9 mouse cellular contexts compared by ENCODE assay signal in the genomic region with DNA sequence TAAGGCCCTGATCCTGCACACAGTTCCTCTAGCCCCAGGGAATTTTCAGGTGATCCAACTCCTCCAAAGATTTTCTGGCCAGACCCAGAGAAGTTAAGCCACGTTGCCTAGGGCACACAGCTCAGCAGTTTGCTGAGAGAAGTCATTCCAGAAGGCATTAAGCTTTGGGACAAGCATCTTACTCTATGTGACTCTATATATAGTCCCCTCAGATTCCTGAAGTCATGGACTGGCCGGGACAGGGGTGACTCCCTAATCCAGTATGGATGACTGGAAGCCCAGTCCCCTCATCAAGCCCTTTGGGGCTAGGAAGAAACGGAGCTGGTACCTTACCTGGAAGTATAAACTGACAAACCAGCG. TPM values are rescaled to one million over a fixed set of nuclear protein-coding genes. Genes with fewer than 3 reads are reported as not detected.
DNase-seq lines count a peak whose midpoint lies in the region; ATAC-seq and TF ChIP-seq lines count a peak whose summit lies in the region.
"Had no signal": no experiment of that assay in that cellular context is flagged by ENCODE, and none has a peak within 500 bp of the region (broad histone marks: within the 10 kb centered on the region; RNA-seq: fewer than 3 reads in every experiment).

No protein-coding gene starts in this region.

- peaks cover 16% of the 10 kb centered on the region for H3K4me1 ChIP-seq in heart, embryonic 15.5 days (replicated peaks)
- peaks cover 33% of the 10 kb centered on the region for H3K4me1 ChIP-seq in G1E (ENCODE audit: insufficient read depth, low read depth, low read length)
- H3K4me1 ChIP-seq in forebrain, embryonic 16.5 days (replicated peaks; ENCODE audit: control insufficient read depth, insufficient read depth, low read length) = peaks cover 15% of the 10 kb centered on the region
- peaks cover 13% of the 10 kb centered on the region for H3K4me1 ChIP-seq in liver, postnatal 0 days (ENCODE audit: insufficient read depth)

- intact Hi-C loops in heart, postnatal 10 days (cut with DNase I) = no loop called here

- no peak for TF ChIP-seq EP300 in liver, postnatal 0 days (IDR thresholded peaks at IDR 0.05; ENCODE audit: low read depth)

- peak overlapping the region; percentile 94 for H3K27ac ChIP-seq in heart, embryonic 15.5 days
- peak overlapping the region; percentile 82; the same call in 1 of the 2 replicates for H3K27ac ChIP-seq in forebrain, embryonic 16.5 days (ENCODE audit: low read length)
- no peak overlapping the region for H3K27ac ChIP-seq in liver, postnatal 0 days (ENCODE audit: low read depth)

- H3K36me3 ChIP-seq in heart, embryonic 15.5 days = peaks cover 40% of the 10 kb centered on the region
- peaks cover 46% of the 10 kb centered on the region for H3K36me3 ChIP-seq in G1E (replicated peaks)
- peaks cover 32% of the 10 kb centered on the region for H3K36me3 ChIP-seq in forebrain, embryonic 16.5 days (ENCODE audit: control insufficient read depth, insufficient read depth)
- H3K36me3 ChIP-seq in liver, postnatal 0 days (replicated peaks; ENCODE audit: insufficient read depth, low read length) = peaks cover 18% of the 10 kb centered on the region

- no peak for DNase-seq in heart, postnatal 10 days
- DNase-seq in G1E (ENCODE audit: low spot score) = no peak
- no peak for DNase-seq in liver, postnatal 0 days
- no peak for DNase-seq in B cell, adult 2 months
- no peak for DNase-seq in frontal cortex, postnatal 25 days (ENCODE audit: low spot score in 2 of 2)

- peak overlapping the region; percentile 92 for H3K4me3 ChIP-seq in heart, embryonic 15.5 days
- peak overlapping the region; percentile 85 for H3K4me3 ChIP-seq in G1E (ENCODE audit: low read depth, low read length)
- peak overlapping the region; percentile 87 for H3K4me3 ChIP-seq in forebrain, embryonic 16.5 days (replicated peaks; ENCODE audit: low read length)
- peak overlapping the region; percentile 56 for H3K4me3 ChIP-seq in liver, postnatal 0 days (ENCODE audit: low read depth, low read length)

- ATAC-seq in heart, embryonic 15.5 days (replicated peaks; ENCODE audit: insufficient number of reproducible peaks, insufficient read depth, low FRiP score, low read depth) = 0 out of 2 replicates have a peak, but pooled peaks have one; percentile 16
- ATAC-seq in G1E (ENCODE audit: extremely low read depth, insufficient number of reproducible peaks, low FRiP score, poor library complexity, severe bottlenecking) = no peak
- ATAC-seq in forebrain, embryonic 16.5 days = peak; percentile 7
- ATAC-seq in liver, postnatal 0 days = peak; percentile 0; the same call in 1 of the 2 replicates
- ATAC-seq in monocyte, adult 5-6 weeks (replicated peaks; ENCODE audit: insufficient number of reproducible peaks, low FRiP score, low TSS enrichment, poor library complexity, severe bottlenecking) = no peak

- H3K9ac ChIP-seq in heart, embryonic 15.5 days = peak overlapping the region; percentile 97
- H3K9ac ChIP-seq in forebrain, embryonic 16.5 days (replicated peaks; ENCODE audit: low read depth, low read length) = peak overlapping the region; percentile 97
- peak overlapping the region; percentile 65 for H3K9ac ChIP-seq in liver, postnatal 0 days (replicated peaks)

- no peaks in the 10 kb centered on the region for H3K27me3 ChIP-seq in heart, embryonic 15.5 days
- no peaks in the 10 kb centered on the region for H3K27me3 ChIP-seq in G1E (ENCODE audit: insufficient read depth, low read length)
- H3K27me3 ChIP-seq in forebrain, embryonic 16.5 days (replicated peaks; ENCODE audit: control insufficient read depth, insufficient read depth, low read length) = no peaks in the 10 kb centered on the region
- H3K27me3 ChIP-seq in liver, postnatal 0 days (ENCODE audit: insufficient read depth, low read length) = no peaks in the 10 kb centered on the region

- 10% methylated on average over 4 of the region's 4 CpGs for WGBS in heart, embryonic 15.5 days
- WGBS in forebrain, embryonic 16.5 days = 18% methylated on average over 4 of the region's 4 CpGs
- WGBS in liver, postnatal 0 days (ENCODE audit: insufficient replicate concordance) = 31% methylated on average over 4 of the region's 4 CpGs

- no peak for TF ChIP-seq CTCF in G1E (IDR thresholded peaks at IDR 0.05; ENCODE audit: low read depth, low read length)
- no peak for TF ChIP-seq CTCF in liver, postnatal 0 days (IDR thresholded peaks at IDR 0.05; ENCODE audit: low read depth)

- H3K4me2 ChIP-seq in heart, embryonic 15.5 days = peak overlapping the region; percentile 82
- H3K4me2 ChIP-seq in forebrain, embryonic 16.5 days (ENCODE audit: low read length) = peak overlapping the region; percentile 86
- peak overlapping the region; percentile 73 for H3K4me2 ChIP-seq in liver, postnatal 0 days (ENCODE audit: low read depth, low read length)

- H3K9me3 ChIP-seq in heart, embryonic 15.5 days (replicated peaks) = no peaks in the 10 kb centered on the region
- H3K9me3 ChIP-seq in G1E (replicated peaks) = peaks cover 5% of the 10 kb centered on the region
- H3K9me3 ChIP-seq in forebrain, embryonic 16.5 days (ENCODE audit: control insufficient read depth, low read length) = no peaks in the 10 kb centered on the region
- no peaks in the 10 kb centered on the region for H3K9me3 ChIP-seq in liver, postnatal 0 days (ENCODE audit: low read length)

RNA-seq across cellular contexts. Expression of gene Lurap1, which starts 0.3 kb away (rescaled TPM):
- 2.0 and 2.2 TPM in 2 replicates for polyA plus RNA-seq in heart, embryonic 15.5 days (2015; fragmentation: Nextera tagmentation; extraction: Ambion mirVana)
- total RNA-seq in heart, postnatal 10 days (2021) = 1 to 10 TPM; 4.6 to 5.1 TPM
- total RNA-seq in G1E (2014; fragmentation: Nextera tagmentation) = 0.10 and 0.15 TPM in 2 replicates
- 0.33 and 0.41 TPM in 2 replicates for total RNA-seq in G1E (2017)
- polyA plus RNA-seq in G1E (2012) = 0.01 TPM in 1 of 2 replicates, not detected in the other
- polyA plus RNA-seq in forebrain, embryonic 16.5 days (2015; fragmentation: Nextera tagmentation; extraction: Ambion mirVana) = 2.6 and 2.7 TPM in 2 replicates
- 0.24 and 0.27 TPM in 2 replicates for polyA plus RNA-seq in liver, postnatal 0 days (2015; fragmentation: Nextera tagmentation; extraction: Ambion mirVana)
- 0.19 TPM in 1 of 3 replicates, not detected in the others for total RNA-seq in monocyte, adult 5-6 weeks (2017)

RNA-seq across cellular contexts. Expression of gene Tspan1, which starts 16.6 kb away (rescaled TPM):
- 0.94 and 2.3 TPM in 2 replicates for polyA plus RNA-seq in heart, embryonic 15.5 days (2015; fragmentation: Nextera tagmentation; extraction: Ambion mirVana)
- under 1 TPM in 1 of 2 experiments, not detected in 1; 0.14 TPM for total RNA-seq in heart, postnatal 10 days (2021)
- total RNA-seq in G1E (2014; fragmentation: Nextera tagmentation) (not detected in 2 replicates), G1E (2017) (0.05 and 0.06 TPM in 2 replicates)
- not detected in 2 replicates for polyA plus RNA-seq in G1E (2012)
- polyA plus RNA-seq in forebrain, embryonic 16.5 days (2015; fragmentation: Nextera tagmentation; extraction: Ambion mirVana) = 0.10 and 0.19 TPM in 2 replicates
- 0.08 TPM in 1 of 2 replicates, not detected in the other for polyA plus RNA-seq in liver, postnatal 0 days (2015; fragmentation: Nextera tagmentation; extraction: Ambion mirVana)
- total RNA-seq in monocyte, adult 5-6 weeks (2017) = not detected in 3 replicates
- total RNA-seq: hematopoietic stem cell, adult 5-6 weeks had no signal

RNA-seq across cellular contexts. Expression of gene 1700042G07Rik, which starts 22.3 kb away (rescaled TPM):
- polyA plus RNA-seq in heart, embryonic 15.5 days (2015; fragmentation: Nextera tagmentation; extraction: Ambion mirVana) = not detected in 2 replicates
- not detected for total RNA-seq in heart, postnatal 10 days (2021)
- total RNA-seq in G1E (2014; fragmentation: Nextera tagmentation) = not detected in 2 replicates
- total RNA-seq in G1E (2017) = not detected in 2 replicates
- polyA plus RNA-seq in G1E (2012) = not detected in 2 replicates
- polyA plus RNA-seq in forebrain, embryonic 16.5 days (2015; fragmentation: Nextera tagmentation; extraction: Ambion mirVana) = not detected in 2 replicates
- not detected in 2 replicates for polyA plus RNA-seq in liver, postnatal 0 days (2015; fragmentation: Nextera tagmentation; extraction: Ambion mirVana)
- total RNA-seq in monocyte, adult 5-6 weeks (2017) = not detected in 3 replicates
- total RNA-seq: hematopoietic stem cell, adult 5-6 weeks had no signal

RNA-seq across cellular contexts. Expression of gene Gm49337, which starts 22.3 kb away (rescaled TPM):
- polyA plus RNA-seq in heart, embryonic 15.5 days (2015; fragmentation: Nextera tagmentation; extraction: Ambion mirVana) = not detected in 2 replicates
- total RNA-seq in heart, postnatal 10 days (2021) = under 1 TPM in 1 of 2 experiments, not detected in 1; 0.96 TPM
- total RNA-seq in G1E (2014; fragmentation: Nextera tagmentation) = 0.97 TPM in 1 of 2 replicates, not detected in the other
- total RNA-seq in G1E (2017) = not detected in 2 replicates
- polyA plus RNA-seq in G1E (2012) = not detected in 2 replicates
- not detected in 2 replicates for polyA plus RNA-seq in forebrain, embryonic 16.5 days (2015; fragmentation: Nextera tagmentation; extraction: Ambion mirVana)
- polyA plus RNA-seq in liver, postnatal 0 days (2015; fragmentation: Nextera tagmentation; extraction: Ambion mirVana) = not detected in 2 replicates
- total RNA-seq in monocyte, adult 5-6 weeks (2017) = 0.76 TPM in 1 of 3 replicates, not detected in the others
- total RNA-seq: hematopoietic stem cell, adult 5-6 weeks had no signal

RNA-seq across cellular contexts. Expression of gene Pomgnt1, which starts 27.2 kb away (rescaled TPM):
- polyA plus RNA-seq in heart, embryonic 15.5 days (2015; fragmentation: Nextera tagmentation; extraction: Ambion mirVana) = 54.6 and 62.0 TPM in 2 replicates
- total RNA-seq in heart, postnatal 10 days (2021) = 10 to 100 TPM; 78.4 to 81.9 TPM
- total RNA-seq in G1E (2014; fragmentation: Nextera tagmentation) (35.2 and 40.5 TPM in 2 replicates), G1E (2017) (37.2 and 47.0 TPM in 2 replicates)
- polyA plus RNA-seq in G1E (2012) = 5.5 and 6.2 TPM in 2 replicates
- polyA plus RNA-seq in forebrain, embryonic 16.5 days (2015; fragmentation: Nextera tagmentation; extraction: Ambion mirVana) = 61.5 and 67.3 TPM in 2 replicates
- 8.8 and 9.2 TPM in 2 replicates for polyA plus RNA-seq in liver, postnatal 0 days (2015; fragmentation: Nextera tagmentation; extraction: Ambion mirVana)
- total RNA-seq in monocyte, adult 5-6 weeks (2017) = 10.0 to 24.0 TPM (median 12.7 TPM) in 3 replicates

Comparison
In these comparisons a context has a peak if more than half of its experiments do, and no peak if none do; other contexts are left out.
1. ATAC-seq: peak in heart, embryonic 15.5 days (single experiment), forebrain, embryonic 16.5 days (single experiment) and liver, postnatal 0 days (single experiment); none in G1E (single experiment) and monocyte, adult 5-6 weeks (single experiment).
2. Peak in every context shown above with its lines, with median percentiles within 50 percentile points of each other: H3K4me2 ChIP-seq, H3K4me3 ChIP-seq and H3K9ac ChIP-seq.